Mouse (Mus musculus): Measurements from ENCODE around the gene Gm7544.
"Not testable (repeated sequence)": the region's sequence is repeated elsewhere in the genome, so short reads cannot be mapped to it uniquely, and the experiment has no call there.

Gm7544 gene

DNA sequence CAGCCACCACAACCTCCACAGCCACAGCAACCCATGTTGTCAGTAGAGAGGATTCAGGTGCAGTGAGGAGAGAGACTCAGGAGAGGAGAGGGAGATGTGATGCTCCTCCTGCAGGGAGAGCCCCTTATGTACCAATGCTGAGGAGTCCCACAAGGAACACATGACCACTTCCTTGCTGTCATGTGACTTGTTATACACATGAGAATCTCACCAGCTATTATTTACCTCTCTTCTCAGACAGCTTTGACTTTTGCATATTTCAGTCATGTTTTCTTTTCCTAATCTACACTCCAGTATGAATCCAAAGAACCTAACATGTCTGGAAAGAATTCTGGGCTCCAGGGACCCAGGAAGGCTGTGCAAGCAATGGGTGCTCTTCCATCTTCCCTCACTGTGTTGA, at the start of gene Gm7544:
Gene Gm7544 (minus strand): TSS at position 101 of the 400 bp plus-strand sequence.
- ATAC-seq (ENCODE audit: insufficient number of reproducible peaks, low FRiP score, low TSS enrichment): not testable (repeated sequence)

DNA sequence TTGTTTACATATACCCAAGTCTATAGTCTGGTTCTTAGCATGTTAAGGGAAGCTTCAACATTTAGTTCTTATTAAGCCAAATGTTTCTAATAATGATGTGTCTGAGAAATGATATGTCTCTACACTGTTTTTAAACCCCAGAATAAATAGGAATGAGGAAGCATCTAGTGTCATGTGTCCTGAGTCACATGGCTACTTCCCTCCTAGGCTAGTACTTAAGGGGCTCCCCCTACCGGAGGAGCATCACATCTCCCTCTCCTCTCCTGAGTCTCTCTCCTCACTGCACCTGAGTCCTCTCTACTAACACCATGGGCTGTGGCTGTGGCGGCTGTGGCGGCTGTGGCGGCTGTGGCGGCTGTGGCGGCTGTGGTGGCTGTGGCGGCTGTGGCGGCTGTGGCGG, 44.5 kb upstream of the Gm7544 start, which contains the start of gene Gm47959:
Gene Gm47959 (plus strand): TSS at position 243 of the 400 bp plus-strand sequence.
- ATAC-seq (ENCODE audit: insufficient number of reproducible peaks, low FRiP score, low TSS enrichment): not testable (repeated sequence)

DNA sequence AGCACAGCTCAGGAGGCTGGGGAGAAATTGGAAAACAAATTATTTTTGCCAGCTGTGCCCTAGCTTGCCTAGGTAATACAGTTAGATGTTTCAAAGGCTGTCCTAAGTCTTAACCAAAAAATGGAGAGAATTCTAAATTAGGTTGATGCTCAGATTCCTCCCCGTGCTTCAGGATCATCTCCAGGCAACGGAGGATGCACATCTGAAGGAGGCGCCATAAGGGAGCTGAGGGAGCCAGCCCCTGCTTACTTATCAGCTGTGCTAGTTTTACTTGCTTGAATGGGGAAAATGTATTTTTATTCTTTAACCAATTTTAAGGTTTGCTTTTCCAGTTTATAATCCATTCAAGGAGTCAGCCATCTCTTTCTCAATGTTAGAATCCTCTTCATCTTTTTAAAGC, 38.1 kb upstream of the Gm7544 start:
- ATAC-seq (ENCODE audit: insufficient number of reproducible peaks, low FRiP score, low TSS enrichment): no peak

DNA sequence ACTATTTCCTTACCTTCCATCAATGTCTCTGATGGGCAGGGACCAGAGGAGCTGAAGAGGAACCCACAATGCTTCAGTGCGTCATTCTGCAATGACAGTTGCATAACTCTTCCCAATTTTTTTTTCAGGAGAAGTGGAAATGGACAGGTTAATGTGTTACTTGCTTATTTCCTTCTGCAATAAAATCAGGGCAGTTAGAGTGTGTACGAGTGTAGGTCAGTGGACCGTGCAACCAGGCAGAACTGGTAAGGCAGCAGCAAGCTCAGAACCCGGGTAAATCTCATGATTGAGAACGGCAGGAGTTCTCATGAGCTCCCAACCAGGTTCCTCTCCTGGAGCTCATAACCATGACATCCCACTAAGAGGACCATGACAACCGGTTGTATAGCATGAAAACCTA, 36.3 kb upstream of the Gm7544 start:
- ATAC-seq (ENCODE audit: insufficient number of reproducible peaks, low FRiP score, low TSS enrichment): no peak

DNA sequence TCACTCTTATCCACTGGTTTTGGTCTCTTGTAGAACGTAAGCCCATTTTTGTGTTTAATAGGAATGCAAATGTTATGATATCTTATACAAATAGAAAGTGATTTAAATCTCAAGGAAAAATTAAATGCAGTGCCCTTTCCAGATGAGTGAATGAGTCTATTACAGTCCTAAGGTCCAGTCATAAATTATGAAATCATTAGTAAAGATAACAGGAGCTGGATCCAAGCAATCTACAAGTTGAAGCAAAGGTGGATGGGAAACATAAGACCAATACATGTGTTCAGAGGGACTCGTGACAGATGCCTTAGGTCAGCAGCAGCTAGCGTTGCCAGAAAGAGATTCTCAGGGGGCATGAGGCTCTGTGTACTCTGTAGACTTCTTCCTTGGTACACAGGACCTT, 35.8 kb upstream of the Gm7544 start:
- no peak for ATAC-seq (ENCODE audit: insufficient number of reproducible peaks, low FRiP score, low TSS enrichment)

DNA sequence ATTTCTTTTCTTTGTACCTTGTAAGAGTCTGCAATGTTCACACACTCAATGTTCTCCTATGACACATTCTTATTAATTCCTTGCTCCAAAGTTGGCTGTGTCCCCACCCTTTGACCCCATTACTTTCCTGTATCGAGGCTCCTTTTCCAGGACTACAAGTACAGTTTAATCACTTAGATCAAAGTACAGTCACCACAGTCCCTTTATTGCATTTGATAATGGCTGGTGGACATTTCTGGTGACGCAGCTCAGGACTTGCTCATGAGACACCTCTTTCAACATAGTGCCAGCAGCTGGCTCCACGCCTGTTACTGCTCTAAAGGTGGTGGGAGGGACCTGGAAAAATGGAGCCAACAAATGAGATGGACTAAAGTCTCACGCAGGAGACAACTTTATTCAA, 35.2 kb upstream of the Gm7544 start:
- no peak for ATAC-seq (ENCODE audit: insufficient number of reproducible peaks, low FRiP score, low TSS enrichment)

DNA sequence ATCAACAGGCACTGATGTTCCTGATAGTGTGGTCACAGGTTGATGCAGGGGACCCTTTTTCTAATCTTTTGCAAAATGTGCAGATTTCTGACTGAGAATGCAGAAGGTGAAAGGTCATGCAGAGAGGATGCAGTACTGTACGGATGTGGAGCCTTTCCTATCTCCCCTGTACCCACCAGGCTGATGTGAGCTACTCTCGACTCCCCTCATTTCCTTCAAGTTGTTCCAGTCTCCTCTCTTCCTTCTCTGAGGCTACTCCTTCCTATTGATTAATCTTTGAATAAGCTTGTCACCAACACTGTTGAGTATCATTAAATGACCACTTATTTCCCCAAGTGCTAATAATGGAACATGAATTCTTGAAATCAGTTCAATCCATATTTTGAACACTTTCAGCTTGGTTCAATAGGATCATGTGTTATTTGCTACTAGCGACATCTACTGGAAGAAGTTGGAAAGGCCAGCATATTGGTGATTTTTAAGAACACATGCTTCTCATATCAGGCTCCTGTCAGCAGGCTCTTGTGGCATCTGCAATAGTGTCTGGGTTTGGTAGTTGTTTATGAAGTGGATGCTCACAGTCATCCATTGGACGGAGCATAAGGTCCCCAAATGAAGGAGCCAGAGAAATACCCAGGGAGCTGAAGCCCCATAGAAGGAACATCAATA, 31.9 kb upstream of the Gm7544 start:
- ATAC-seq (ENCODE audit: insufficient number of reproducible peaks, low FRiP score, low TSS enrichment): peak; percentile 74

DNA sequence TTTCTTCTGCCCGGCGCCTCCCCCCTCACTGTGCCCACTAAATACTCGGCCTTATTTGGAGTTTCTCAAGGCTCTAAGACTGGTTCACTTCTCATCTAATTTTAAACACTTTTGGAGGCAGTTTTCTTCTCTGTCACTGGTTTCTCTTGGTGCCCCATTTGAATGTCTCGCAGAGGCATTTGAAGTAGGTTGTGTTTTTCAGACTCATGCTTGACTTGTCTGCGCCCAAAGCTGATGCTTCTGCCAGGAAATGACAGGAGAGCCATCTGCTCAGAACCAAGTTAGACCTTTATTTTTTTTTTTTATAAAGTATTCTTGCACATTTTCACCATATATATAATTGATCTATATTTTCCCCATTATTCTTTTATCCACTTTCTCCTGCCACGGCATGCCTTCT, 30.9 kb upstream of the Gm7544 start:
- ATAC-seq (ENCODE audit: insufficient number of reproducible peaks, low FRiP score, low TSS enrichment): no peak

DNA sequence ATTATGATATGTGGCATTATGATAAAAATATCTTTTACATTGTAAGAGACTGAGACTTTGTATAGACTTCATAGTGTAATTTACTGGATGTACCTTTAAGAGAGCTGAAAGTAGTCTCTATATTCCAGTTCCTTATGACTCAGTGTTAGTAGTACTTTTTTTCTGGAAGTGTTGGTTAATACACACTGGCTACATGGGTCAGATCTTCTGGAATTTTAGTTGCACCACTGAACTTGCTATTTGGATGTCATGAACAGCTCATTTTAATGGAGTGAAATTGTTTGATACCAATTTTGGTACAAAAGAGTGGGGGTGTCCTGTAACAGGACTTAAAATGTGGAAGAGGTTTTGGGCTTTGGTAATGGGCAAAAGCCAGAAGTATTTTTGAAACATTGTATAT, 22.0 kb upstream of the Gm7544 start:
- no peak for ATAC-seq (ENCODE audit: insufficient number of reproducible peaks, low FRiP score, low TSS enrichment)

DNA sequence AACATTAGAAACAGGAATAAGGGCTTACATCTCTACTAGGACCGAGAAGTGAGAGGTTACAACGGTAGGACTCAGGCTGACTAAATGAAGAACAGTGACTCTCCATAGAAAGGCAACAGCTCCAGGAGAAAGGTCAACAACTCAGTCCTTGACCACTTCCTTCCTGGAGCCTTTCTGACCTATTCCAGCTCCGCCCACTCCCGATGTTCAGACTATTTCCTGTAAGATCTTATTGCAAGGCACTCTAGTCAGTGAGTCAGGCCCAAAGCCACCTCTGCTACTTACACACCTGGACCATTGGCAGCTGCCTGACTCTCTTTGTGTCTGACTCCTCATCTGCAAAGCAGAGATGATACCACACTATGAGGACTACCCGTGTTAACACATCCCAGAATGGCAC, 19.9 kb upstream of the Gm7544 start:
- ATAC-seq (ENCODE audit: insufficient number of reproducible peaks, low FRiP score, low TSS enrichment): no peak

DNA sequence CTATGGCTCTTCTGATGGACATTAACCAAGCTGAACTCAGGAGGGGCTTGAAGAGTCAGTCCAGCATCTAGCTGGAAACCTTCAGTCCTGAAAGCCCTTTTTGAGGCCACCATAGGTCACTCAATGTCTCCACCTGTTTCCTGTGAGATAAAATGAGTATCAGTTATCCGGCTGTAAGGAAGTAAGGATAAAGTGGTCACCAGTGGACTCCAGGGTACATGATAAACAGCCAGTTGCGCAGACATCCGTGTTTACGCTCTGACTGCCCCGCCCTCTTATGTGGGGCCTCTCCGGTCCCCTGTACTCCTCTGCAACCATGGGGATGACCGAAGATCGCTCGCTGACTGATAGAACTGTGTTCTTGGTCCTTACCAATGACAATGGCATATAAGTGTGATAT, 18.5 kb upstream of the Gm7544 start:
- ATAC-seq (ENCODE audit: insufficient number of reproducible peaks, low FRiP score, low TSS enrichment): no peak

DNA sequence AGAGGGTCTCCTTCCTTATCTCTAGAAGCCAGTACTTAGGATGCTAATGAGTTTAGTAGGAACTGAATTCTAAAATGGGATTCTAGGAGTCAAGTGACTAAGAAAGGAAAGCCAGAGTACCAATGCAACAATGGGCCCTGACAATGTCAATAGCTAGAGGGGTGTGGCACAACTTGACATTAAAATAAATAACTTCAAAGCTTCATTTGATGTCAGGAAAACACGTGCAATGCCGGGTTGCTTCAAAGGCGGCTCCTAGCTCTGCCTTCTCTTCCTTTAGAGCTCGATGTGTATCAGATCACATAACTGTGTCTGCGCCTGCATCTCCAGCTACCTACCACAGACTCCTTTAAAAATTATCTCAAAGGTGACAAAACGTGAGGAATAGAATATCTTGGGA, 18.1 kb upstream of the Gm7544 start:
- ATAC-seq (ENCODE audit: insufficient number of reproducible peaks, low FRiP score, low TSS enrichment): no peak

DNA sequence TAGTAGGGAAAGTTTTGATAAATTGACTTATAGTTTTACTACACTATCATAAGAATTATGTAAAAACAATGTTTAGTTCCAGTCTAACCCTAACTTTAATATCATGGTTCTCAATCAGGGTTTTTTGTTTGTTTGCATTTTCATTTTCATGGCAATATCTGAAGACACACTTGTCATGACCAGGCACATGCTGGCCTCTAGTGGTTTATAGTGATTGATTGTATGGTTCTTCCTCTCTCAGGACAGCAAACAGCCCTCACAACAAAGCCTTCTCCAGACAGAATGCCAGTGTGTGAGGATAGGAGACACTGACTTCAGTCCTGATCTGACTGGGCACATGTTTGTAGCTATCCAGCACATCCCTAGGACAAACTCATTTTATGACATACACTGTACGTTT, 17.4 kb upstream of the Gm7544 start:
- ATAC-seq (ENCODE audit: insufficient number of reproducible peaks, low FRiP score, low TSS enrichment): no peak

DNA sequence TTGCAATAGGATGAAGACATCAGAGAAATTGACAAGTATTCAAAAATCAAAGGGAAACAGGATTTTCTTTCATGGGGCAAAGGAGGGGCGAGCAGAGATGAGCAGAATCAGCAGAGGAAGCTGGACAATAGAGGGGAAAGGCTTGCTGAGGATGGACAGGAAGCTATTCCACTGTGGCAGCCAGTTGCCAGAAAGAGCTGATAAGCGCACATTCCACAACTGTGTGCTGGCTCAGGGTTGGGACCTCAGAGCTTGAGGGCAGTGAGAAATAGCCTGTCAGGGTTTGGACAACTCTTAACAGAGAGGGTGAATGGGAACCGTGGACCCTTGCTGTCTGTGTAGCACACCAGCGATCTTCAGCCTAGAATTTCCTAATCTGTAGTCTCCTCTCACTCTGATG, 16.2 kb upstream of the Gm7544 start:
- no peak for ATAC-seq (ENCODE audit: insufficient number of reproducible peaks, low FRiP score, low TSS enrichment)

DNA sequence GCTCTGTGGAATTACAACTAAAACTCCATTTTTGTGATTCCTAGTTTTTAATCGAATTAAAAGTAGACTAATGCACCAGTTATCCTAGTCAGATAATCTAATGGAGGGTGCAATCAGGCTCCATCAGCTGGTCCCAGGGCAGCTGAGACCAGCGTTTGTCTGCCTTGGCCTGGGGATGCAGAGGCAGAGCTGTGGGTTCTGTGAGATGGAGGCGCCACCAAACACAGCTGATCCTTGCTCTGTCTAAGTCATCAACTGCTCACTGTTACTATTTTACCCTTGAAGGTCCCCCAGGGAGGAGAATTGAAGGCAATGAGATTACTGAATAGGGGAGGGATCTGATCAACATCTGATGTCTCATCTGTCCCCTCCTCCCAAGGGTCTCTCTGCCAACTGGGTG, 10.6 kb upstream of the Gm7544 start:
- ATAC-seq (ENCODE audit: insufficient number of reproducible peaks, low FRiP score, low TSS enrichment): no peak

DNA sequence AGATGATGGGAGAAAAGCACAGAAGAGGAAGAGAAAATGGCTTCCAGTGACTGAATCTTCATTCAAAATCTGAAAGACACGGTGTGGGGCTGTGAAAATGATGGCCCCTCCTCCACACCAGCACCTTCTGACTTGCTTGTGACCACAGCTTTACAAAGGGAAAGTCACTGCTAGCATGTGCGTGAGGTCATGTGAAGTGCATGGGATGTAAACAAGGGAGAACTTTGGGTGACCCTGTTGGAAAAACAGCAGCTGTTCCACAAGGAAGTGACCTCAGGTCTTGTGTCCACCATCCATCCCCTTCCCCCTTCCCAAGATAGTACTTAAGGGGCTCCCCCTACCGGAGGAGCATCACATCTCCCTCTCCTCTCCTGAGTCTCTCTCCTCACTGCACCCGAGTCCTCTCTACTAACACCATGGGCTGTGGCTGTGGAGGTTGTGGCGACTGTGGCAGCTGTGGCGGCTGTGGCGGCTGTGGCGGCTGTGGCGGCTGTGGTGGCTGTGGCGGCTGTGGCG, 4.1 kb upstream of the Gm7544 start, which contains the start of gene Gm47955:
Gene Gm47955 (plus strand): TSS at position 417 of the 516 bp plus-strand sequence.
- ATAC-seq (ENCODE audit: insufficient number of reproducible peaks, low FRiP score, low TSS enrichment): no peak

DNA sequence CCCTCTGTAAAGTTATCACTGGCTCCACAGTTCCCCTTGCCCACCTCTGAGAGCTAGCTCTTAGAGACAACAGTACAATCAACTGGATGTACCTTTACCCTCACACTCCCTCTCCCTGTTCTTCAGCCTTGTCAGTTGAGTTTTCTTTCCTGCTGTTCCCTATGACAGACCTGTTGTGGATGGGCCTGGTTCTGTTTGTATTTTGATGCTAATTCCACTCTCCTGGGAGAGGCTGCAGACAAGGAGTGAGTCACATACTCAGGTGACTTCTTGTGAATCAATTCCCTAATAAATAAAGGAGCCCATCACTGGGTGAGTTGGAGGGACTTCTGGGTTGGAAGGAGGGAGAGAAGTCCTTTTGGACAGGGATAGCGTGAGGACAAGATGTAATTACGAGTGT, 7.2 kb downstream of the Gm7544 start:
- no peak for ATAC-seq (ENCODE audit: insufficient number of reproducible peaks, low FRiP score, low TSS enrichment)

DNA sequence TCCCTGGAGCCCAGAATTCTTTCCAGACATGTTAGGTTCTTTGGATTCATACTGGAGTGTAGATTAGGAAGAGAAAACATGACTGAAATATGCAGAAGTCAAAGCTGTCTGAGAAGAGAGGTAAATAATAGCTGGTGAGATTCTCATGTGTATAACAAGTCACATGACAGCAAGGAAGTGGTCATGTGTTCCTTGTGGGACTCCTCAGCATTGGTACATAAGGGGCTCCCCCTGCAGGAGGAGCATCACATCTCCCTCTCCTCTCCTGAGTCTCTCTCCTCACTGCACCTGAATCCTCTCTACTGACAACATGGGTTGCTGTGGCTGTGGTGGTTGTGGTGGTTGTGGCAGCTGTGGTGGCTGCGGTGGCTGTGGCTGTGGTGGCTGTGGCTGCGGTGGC, 9.8 kb downstream of the Gm7544 start:
- not testable (repeated sequence) for ATAC-seq (ENCODE audit: insufficient number of reproducible peaks, low FRiP score, low TSS enrichment)

DNA sequence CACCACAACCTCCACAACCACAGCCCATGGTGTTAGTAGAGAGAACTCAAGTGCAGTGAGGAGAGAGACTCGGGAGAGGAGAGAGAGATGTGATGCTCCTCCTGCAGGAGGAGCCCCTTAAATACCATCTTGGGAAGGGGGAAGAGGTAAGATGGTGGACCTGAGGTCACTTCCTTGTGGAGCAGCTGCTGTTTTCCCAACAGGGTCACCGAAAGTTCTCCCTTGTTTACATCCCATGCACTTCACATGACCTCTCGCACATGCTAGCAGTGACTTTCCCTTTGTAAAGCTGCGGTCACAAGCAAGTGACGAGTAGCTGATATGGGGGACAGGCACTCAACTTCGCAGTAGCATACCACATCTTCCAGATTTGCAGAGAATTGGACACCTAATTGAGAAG, 12.5 kb downstream of the Gm7544 start, which contains the start of gene A030003K21Rik:
Gene A030003K21Rik (minus strand): TSS at position 94 of the 400 bp plus-strand sequence.
- not testable (repeated sequence) for ATAC-seq (ENCODE audit: insufficient number of reproducible peaks, low FRiP score, low TSS enrichment)

DNA sequence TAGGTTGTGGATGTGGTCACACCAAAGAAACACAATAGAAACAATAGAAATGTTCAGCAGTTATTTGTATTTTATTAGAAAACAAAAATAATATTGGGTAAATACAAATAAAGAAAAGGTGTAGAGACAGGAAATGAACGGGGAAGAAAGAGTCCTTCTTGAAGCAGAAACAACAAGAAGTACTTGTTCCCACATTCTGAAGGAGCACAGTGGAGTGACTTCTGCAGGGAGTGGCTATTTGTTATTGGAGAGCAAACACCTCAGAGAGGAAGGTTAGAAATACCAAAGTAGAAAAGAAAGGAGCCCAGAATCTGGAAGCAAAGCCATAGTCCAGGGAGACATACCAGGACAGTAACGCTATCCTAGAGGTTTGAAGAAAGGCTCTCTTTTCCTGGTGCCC, 13.3 kb downstream of the Gm7544 start:
- ATAC-seq (ENCODE audit: insufficient number of reproducible peaks, low FRiP score, low TSS enrichment): not testable (repeated sequence)

DNA sequence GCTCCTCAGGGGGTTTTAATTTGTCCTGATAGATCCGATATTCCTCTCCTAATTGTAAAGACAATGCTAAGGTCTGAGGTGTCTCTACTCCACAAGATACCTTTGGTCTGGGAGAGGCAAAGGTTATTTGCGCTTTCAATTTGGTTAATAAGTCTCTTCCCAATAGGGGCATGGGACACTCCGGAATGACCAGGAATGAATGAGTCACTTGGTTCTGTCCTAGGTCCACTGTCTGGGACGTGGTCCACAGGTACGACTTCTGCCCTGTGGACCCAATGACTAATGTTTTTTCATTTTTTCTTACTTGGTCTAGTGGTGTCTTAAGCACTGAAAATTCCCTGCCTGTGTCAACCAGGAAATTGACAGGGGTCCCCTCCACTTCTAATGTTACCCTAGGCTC, 17.1 kb downstream of the Gm7544 start:
- no peak for ATAC-seq (ENCODE audit: insufficient number of reproducible peaks, low FRiP score, low TSS enrichment)

DNA sequence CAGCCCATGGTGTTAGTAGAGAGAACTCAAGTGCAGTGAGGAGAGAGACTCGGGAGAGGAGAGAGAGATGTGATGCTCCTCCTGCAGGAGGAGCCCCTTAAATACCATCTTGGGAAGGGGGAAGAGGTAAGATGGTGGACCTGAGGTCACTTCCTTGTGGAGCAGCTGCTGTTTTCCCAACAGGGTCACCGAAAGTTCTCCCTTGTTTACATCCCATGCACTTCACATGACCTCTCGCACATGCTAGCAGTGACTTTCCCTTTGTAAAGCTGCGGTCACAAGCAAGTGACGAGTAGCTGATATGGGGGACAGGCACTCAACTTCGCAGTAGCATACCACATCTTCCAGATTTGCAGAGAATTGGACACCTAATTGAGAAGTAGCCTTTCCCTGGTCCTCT, 24.5 kb downstream of the Gm7544 start, which contains the start of gene Gm6217:
Gene Gm6217 (minus strand): TSS at position 74 of the 400 bp plus-strand sequence.
- not testable (repeated sequence) for ATAC-seq (ENCODE audit: insufficient number of reproducible peaks, low FRiP score, low TSS enrichment)

Measured in cerebellum, adult (tissue).